Mouse (Mus musculus): ENCODE data around the gene Rin3. TPM values are rescaled to one million over a fixed set of nuclear protein-coding genes. Genes with fewer than 3 reads are reported as not detected.

Rin3 gene
- polyA plus RNA-seq, 1 experiment: 16.7 TPM

DNA sequence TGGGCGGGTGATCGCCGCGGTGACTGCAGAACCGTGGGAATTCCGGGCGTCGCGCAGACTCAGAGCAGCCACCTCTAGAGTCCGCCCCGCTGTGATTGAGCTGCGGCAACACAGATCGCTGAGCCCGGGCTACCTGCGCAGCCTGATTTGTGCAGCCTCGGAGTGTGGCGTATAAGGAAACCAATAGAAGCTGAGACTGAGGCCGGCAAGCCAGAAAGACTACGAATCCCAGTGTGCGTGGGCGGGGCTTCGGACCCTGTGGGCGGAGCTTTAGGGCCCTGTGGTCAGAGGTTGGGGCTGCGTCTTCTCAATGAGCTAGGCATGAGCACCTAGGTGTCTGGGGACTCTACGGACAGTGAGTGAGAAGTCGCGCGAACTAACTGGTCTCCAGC lies 156.8 kb downstream of the Rin3 start, which contains the start of gene Lgmn:
TSS of gene Lgmn (minus strand) at position 182 of the 392 bp plus-strand sequence.
- no peaks in the 10 kb centered on the region for H3K36me3 ChIP-seq (ENCODE audit: control insufficient read depth, insufficient read depth)
- TF ChIP-seq USF1 (IDR thresholded peaks at IDR 0.05; ENCODE audit: low read depth) (no peak), CTCF (IDR thresholded peaks at IDR 0.05; ENCODE audit: control insufficient read depth, insufficient read depth, insufficient read length) (no peak), CEBPB (IDR thresholded peaks at IDR 0.05; ENCODE audit: low read depth) (no peak), MYOG (IDR thresholded peaks at IDR 0.05; ENCODE audit: control insufficient read depth, extremely low read depth, insufficient read length) (no peak), FOSL1 (IDR thresholded peaks at IDR 0.05; ENCODE audit: insufficient read depth, low read length, poor library complexity, severe bottlenecking) (no peak), MYOD1 (IDR thresholded peaks at IDR 0.05; ENCODE audit: control insufficient read depth, insufficient read length, low read depth) (no peak), MAX (IDR thresholded peaks at IDR 0.05) (no peak)
- peak within 1 kb of the TSS; percentile 63 for H3K4me3 ChIP-seq (ENCODE audit: insufficient read depth, poor library complexity, severe bottlenecking)

More for the DNA sequence above, 156.8 kb downstream of the Rin3 start, which contains the start of gene Lgmn:
- Histone ChIP-seq H3K79me3 (ENCODE audit: low read depth) (peaks cover 1% of the 10 kb centered on the region), H3K27me3 (ENCODE audit: control insufficient read depth, insufficient read depth, insufficient read length) (no peaks in the 10 kb centered on the region), H3ac (ENCODE audit: control insufficient read depth, insufficient read length, low read depth) (peak within 1 kb of the TSS; percentile 60), H3K79me2 (ENCODE audit: control insufficient read depth, insufficient read depth) (peaks cover 34% of the 10 kb centered on the region)

Other genes starting within 250 kb of the Rin3 start
- not detected for gene Slc24a4, start 154.3 kb upstream of the Rin3 start, polyA plus RNA-seq (2012; fragmentation: generic; extraction: Trizol)
- gene Lgmn, start 156.8 kb downstream of the Rin3 start, polyA plus RNA-seq (2012; fragmentation: generic; extraction: Trizol): 56.9 TPM
- 7.3 TPM for gene Golga5, start 186.1 kb downstream of the Rin3 start, polyA plus RNA-seq (2012; fragmentation: generic; extraction: Trizol)